Mouse (Mus musculus) thymus, adult 2 months (tissue): Measurements from ENCODE around the gene Ebf1. TPM values are rescaled to one million over a fixed set of nuclear protein-coding genes. Genes with fewer than 3 reads are reported as not detected.

Experiments
- DNase-seq: peaks from one replicate; pipeline ENCODE4 v3.0.0; 2021
- H3K27ac ChIP-seq: fragments of 200-500 bp; 2 replicates; pipeline ENCODE4 v1.5.1; 2012; ENCODE audit warnings: low read length, control low read depth; ENCODE audit not compliant: control insufficient read depth, insufficient read depth
- H3K27me3 ChIP-seq: fragments of 200-500 bp; 2 replicates; pipeline ENCODE4 v1.6.1; 2012; ENCODE audit warnings: mild to moderate bottlenecking, low read length, moderate library complexity, mixed read lengths; ENCODE audit not compliant: control insufficient read depth, insufficient read depth
- H3K36me3 ChIP-seq: fragments of 200-500 bp; 2 replicates; pipeline ENCODE4 v1.6.1; 2012; ENCODE audit warnings: mild to moderate bottlenecking, low read length, moderate library complexity; ENCODE audit not compliant: control insufficient read depth, insufficient read depth
- H3K4me1 ChIP-seq: fragments of 200-500 bp; replicated peaks from 2 replicates; pipeline ENCODE4 v1.6.1; 2012; ENCODE audit warnings: low read length; ENCODE audit not compliant: control insufficient read depth, insufficient read depth
- H3K4me3 ChIP-seq: fragments of 200-500 bp; 2 replicates; pipeline ENCODE4 v1.5.1; 2012; ENCODE audit warnings: mild to moderate bottlenecking, low read length, control low read depth, moderate library complexity; ENCODE audit not compliant: control insufficient read depth, insufficient read depth
- CTCF ChIP-seq: fragments of 200-500 bp; IDR thresholded peaks from 2 replicates; pipeline ENCODE4 v1.5.1; 2012; ENCODE audit warnings: mild to moderate bottlenecking, control low read depth, low read length, moderate library complexity, borderline replicate concordance; ENCODE audit not compliant: control insufficient read depth, poor library complexity, insufficient read depth; ENCODE audit errors: extremely low read depth
- POLR2A ChIP-seq: fragments of 200-500 bp; IDR thresholded peaks from 2 replicates; pipeline ENCODE4 v1.6.1; 2012; ENCODE audit warnings: mild to moderate bottlenecking, low read length, control low read depth, moderate library complexity; ENCODE audit not compliant: control insufficient read depth, poor library complexity, insufficient read depth; ENCODE audit errors: extremely low read depth
- WGBS: fragments of 180-500 bp; shearing (Covaris S2); methylation state at CpG from one replicate; pipeline ENCODE4 v1.1.7; 2018; 5-methylcytosine and 5-hydroxymethylcytosine counted together
- polyA plus RNA-seq: library from polyadenylated mRNA; depleted of rRNA; stranded (reverse); fragments of >200 nt; gene quantifications from 2 replicates; pipeline ENCODE4 v1.2.3, GENCODE M21; 2012

Ebf1 gene
- polyA plus RNA-seq, 1 experiment = 4.4 TPM

DNA sequence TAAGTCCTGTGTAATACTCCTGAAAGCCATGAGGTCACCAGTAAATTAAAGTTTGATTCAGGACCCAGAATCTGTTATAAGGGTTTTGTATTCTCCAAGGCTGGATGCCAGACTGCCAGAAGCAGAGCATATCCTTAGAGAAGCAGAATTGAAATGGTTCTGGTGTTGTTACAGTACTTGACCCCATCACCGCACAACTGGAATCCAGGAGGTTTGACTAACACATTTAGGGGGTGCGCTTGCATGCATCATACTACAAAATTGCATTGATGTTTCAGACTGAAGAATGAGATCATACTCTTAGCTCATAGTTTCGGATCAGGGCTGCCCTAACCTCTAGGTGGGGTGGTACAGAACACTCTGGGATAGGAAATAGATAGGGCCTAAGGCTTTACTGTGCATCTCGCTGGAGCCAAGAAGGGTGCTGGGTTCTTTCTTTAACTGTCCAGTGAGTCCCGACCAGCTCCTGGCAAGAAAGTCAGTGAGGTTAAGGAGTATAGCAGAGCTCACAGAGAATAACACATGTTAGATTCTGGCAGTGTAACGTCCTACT lies 106.9 kb downstream of the Ebf1 start:
- 95% methylated on average over 6 of the region's 6 CpGs for WGBS
- Histone ChIP-seq H3K27me3 (no peaks in the 10 kb centered on the region), H3K36me3 (no peaks in the 10 kb centered on the region), H3K27ac (no peak overlapping the region), H3K4me1 (no peaks in the 10 kb centered on the region), H3K4me3 (no peak overlapping the region)
- DNase-seq = no peak
- TF ChIP-seq POLR2A = no peak
- no peak for TF ChIP-seq CTCF

DNA sequence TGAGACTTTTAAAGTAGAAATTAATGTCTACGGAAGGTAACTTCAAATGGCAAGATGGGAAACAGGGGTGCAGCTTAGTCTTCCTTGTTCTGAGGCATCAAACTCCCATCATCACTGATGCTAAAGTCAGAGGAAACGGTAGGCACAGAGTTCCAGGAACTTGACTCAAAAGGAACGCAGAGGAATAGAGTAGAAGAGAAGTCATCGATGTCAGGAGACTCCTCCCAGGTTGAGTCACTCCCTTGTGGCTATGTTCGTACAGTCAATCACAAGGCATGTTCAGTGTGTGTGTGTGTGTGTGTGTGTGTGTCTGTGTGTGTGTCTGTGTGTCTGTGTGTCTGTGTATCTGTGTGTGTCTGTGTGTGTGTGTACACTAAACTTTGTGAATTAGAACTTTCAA lies 108.6 kb downstream of the Ebf1 start:
- no peak for DNase-seq
- H3K27me3 ChIP-seq = no peaks in the 10 kb centered on the region
- no peak for TF ChIP-seq POLR2A
- TF ChIP-seq CTCF = no peak
- WGBS = 82% methylated on average over 5 of the region's 5 CpGs
- no peak overlapping the region for H3K27ac ChIP-seq
- no peaks in the 10 kb centered on the region for H3K4me1 ChIP-seq
- no peak overlapping the region for H3K4me3 ChIP-seq
- H3K36me3 ChIP-seq = no peaks in the 10 kb centered on the region

GRCm38 (mm10) chr11:44727376-44727775 lies 110.3 kb downstream of the Ebf1 start:
- no peak for TF ChIP-seq POLR2A
- TF ChIP-seq CTCF = no peak
- no peaks in the 10 kb centered on the region for H3K27me3 ChIP-seq
- no peaks in the 10 kb centered on the region for H3K36me3 ChIP-seq
- H3K4me3 ChIP-seq = no peak overlapping the region
- 82% methylated on average over 3 of the region's 3 CpGs for WGBS
- no peaks in the 10 kb centered on the region for H3K4me1 ChIP-seq
- H3K27ac ChIP-seq = no peak overlapping the region
- no peak for DNase-seq

- DNase-seq = no peak
- TF ChIP-seq CTCF = no peak
- no peak for TF ChIP-seq POLR2A
- Histone ChIP-seq H3K36me3 (no peaks in the 10 kb centered on the region), H3K4me3 (no peak overlapping the region), H3K27me3 (no peaks in the 10 kb centered on the region), H3K27ac (no peak overlapping the region), H3K4me1 (no peaks in the 10 kb centered on the region)
- 82% methylated on average over 2 of the region's 2 CpGs for WGBS
These were observed 110.7 kb downstream of the Ebf1 start for GRCm38 (mm10) chr11:44727821-44728220.

DNA sequence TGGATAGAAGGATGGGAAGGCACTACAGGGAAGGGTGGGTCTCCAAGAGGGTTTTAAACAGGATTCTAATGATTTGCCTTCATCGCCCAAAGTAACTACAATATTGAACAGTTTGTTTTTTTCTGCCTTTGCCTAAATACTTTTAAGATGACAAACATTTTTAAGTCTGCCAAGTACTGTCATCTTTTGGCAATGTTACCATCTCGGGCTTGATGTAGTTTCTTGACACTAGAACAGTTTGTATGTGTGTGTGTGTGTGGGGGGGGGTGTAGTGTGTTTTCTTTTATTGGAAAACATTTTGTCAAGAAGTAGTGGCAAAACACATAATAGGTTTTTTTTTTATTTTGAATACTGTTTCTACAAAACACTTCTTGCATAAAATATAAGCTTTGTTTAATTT lies 111.2 kb downstream of the Ebf1 start:
- TF ChIP-seq CTCF (no peak), POLR2A (no peak)
- Histone ChIP-seq H3K27me3 (no peaks in the 10 kb centered on the region), H3K4me3 (no peak overlapping the region), H3K4me1 (no peaks in the 10 kb centered on the region), H3K36me3 (no peaks in the 10 kb centered on the region), H3K27ac (no peak overlapping the region)
- no peak for DNase-seq
- WGBS = 87% methylated on average over 2 of the region's 2 CpGs

- no peak for DNase-seq
- Histone ChIP-seq H3K27ac (no peak overlapping the region), H3K36me3 (no peaks in the 10 kb centered on the region), H3K4me3 (no peak overlapping the region), H3K27me3 (no peaks in the 10 kb centered on the region), H3K4me1 (no peaks in the 10 kb centered on the region)
- no peak for TF ChIP-seq POLR2A
- TF ChIP-seq CTCF = no peak
- 75% methylated on average over 4 of the region's 4 CpGs for WGBS
These were observed 112.8 kb downstream of the Ebf1 start for GRCm38 (mm10) chr11:44729931-44730330.

DNA sequence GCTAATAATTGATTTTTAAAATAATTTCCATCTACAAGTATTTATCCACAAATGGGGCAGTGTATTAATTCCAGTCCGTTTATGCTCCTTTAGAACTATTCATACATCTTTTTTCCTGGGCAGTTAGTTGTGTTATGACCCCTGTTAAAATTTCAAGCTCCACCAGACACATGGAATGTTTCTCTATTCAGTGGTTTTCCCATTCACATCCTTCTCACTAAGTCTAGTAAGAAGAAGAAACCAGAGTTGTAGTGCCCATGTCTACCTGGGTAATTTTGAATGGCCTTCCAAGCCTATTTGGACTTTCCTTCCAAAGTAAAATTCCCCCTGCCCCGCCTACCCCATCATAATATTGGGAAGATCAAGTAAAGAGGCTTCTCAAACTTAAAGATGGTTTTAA lies 114.6 kb downstream of the Ebf1 start:
- 94% methylated on average over 2 of the region's 2 CpGs for WGBS
- no peaks in the 10 kb centered on the region for H3K4me1 ChIP-seq
- no peak for DNase-seq

More for the DNA sequence above, 114.6 kb downstream of the Ebf1 start:
- H3K27ac ChIP-seq = no peak overlapping the region
- H3K4me3 ChIP-seq = no peak overlapping the region
- no peaks in the 10 kb centered on the region for H3K27me3 ChIP-seq
- TF ChIP-seq POLR2A (no peak), CTCF (no peak)
- H3K36me3 ChIP-seq = no peaks in the 10 kb centered on the region
